Mouse (Mus musculus): ENCODE measurements around the gene Gm20431. TPM values are rescaled to one million over a fixed set of nuclear protein-coding genes. Genes with fewer than 3 reads are reported as not detected.

Gene Gm20431
- total RNA-seq, 1 experiment = 21.9 TPM

GRCm38 (mm10) chr2:167654911-167655600, 6.2 kb downstream of the Gm20431 start:
- Histone ChIP-seq H3K9ac (ENCODE audit: insufficient read depth, low read depth, low read length, poor library complexity, severe bottlenecking) (no peak overlapping the region), H3K4me1 (ENCODE audit: control insufficient read depth in 2 of 2, insufficient read depth in 2 of 2, low read length in 2 of 2, poor library complexity in 1 of 2) (peaks cover 0 to 16% of the 10 kb centered on the region in 2 experiments; a peak in 2 of 4 replicates), H3K9me3 (ENCODE audit: control insufficient read depth, insufficient read depth, low read depth, low read length) (no peaks in the 10 kb centered on the region), H3K36me3 (ENCODE audit: control insufficient read depth, insufficient read depth, low read length, poor library complexity, severe bottlenecking) (peaks cover 35% of the 10 kb centered on the region; the same call in 1 of the 2 replicates), H3K4me3 (ENCODE audit: insufficient read depth in 1 of 2, low read depth in 1 of 2, low read length in 2 of 2, poor library complexity in 1 of 2, severe bottlenecking in 1 of 2) (no peak overlapping the region), H3K27ac (ENCODE audit: insufficient read depth, low read depth, low read length, poor library complexity, severe bottlenecking) (no peak overlapping the region)
- in situ Hi-C loops (cut with MboI; ENCODE audit: low sequenced_read_pairs in 2 of 2, unreplicated experiment in 2 of 2) = no loop called here
- no peak for TF ChIP-seq MAFK (IDR thresholded peaks at IDR 0.05; ENCODE audit: insufficient read depth, low read depth, low read length)
- TF ChIP-seq ZC3H11A (IDR thresholded peaks at IDR 0.05; ENCODE audit: borderline replicate concordance, low read depth, low read length) = no peak
- TF ChIP-seq HCFC1 (IDR thresholded peaks at IDR 0.05; ENCODE audit: borderline replicate concordance, insufficient read depth, low read length) = no peak
- TF ChIP-seq CHD2 (IDR thresholded peaks at IDR 0.05; ENCODE audit: low read depth, low read length) = no peak
- no peak for TF ChIP-seq ZNF384 (IDR thresholded peaks at IDR 0.05; ENCODE audit: low read depth, low read length)
- DNase-seq (ENCODE audit: low read depth, low spot score) = no peak

DNA sequence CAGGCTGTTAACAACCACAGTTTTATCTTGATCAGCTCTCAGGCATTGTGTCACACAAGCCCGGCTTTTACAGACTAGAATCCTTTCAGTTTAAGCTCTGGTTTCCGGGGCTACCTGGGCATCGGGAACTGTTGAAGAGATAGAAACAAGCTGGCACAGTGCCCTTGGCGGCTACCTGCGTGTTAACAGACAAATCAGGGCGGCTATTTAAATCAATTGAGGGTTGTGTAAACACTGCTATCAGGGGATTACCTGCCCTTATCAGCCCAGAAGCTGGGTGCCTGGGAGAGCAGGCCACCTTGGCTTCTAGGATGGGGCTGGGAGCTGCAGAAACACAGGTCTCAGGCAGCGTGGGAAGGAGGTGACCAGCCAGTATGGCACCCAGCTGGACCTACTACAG, 8.6 kb downstream of the Gm20431 start:
- peaks cover 0 to 4% of the 10 kb centered on the region in 2 experiments; a peak in 1 of 4 replicates for H3K4me1 ChIP-seq (ENCODE audit: control insufficient read depth in 2 of 2, insufficient read depth in 2 of 2, low read length in 2 of 2, poor library complexity in 1 of 2)
- TF ChIP-seq ZC3H11A (IDR thresholded peaks at IDR 0.05; ENCODE audit: borderline replicate concordance, low read depth, low read length) = no peak
- no peak for TF ChIP-seq ZNF384 (IDR thresholded peaks at IDR 0.05; ENCODE audit: low read depth, low read length)
- no peak for TF ChIP-seq CHD2 (IDR thresholded peaks at IDR 0.05; ENCODE audit: low read depth, low read length)
- TF ChIP-seq MAFK (IDR thresholded peaks at IDR 0.05; ENCODE audit: insufficient read depth, low read depth, low read length) = no peak
- no peak for TF ChIP-seq HCFC1 (IDR thresholded peaks at IDR 0.05; ENCODE audit: borderline replicate concordance, insufficient read depth, low read length)
- H3K36me3 ChIP-seq (ENCODE audit: control insufficient read depth, insufficient read depth, low read length, poor library complexity, severe bottlenecking) = peaks cover 35% of the 10 kb centered on the region; the same call in 1 of the 2 replicates
- H3K9me3 ChIP-seq (ENCODE audit: control insufficient read depth, insufficient read depth, low read depth, low read length) = no peaks in the 10 kb centered on the region
- no peak for DNase-seq (ENCODE audit: low read depth, low spot score)
- no peak overlapping the region for H3K4me3 ChIP-seq (ENCODE audit: insufficient read depth in 1 of 2, low read depth in 1 of 2, low read length in 2 of 2, poor library complexity in 1 of 2, severe bottlenecking in 1 of 2)
- in situ Hi-C loops (cut with MboI; ENCODE audit: low sequenced_read_pairs in 2 of 2, unreplicated experiment in 2 of 2) = no loop called here
- H3K9ac ChIP-seq (ENCODE audit: insufficient read depth, low read depth, low read length, poor library complexity, severe bottlenecking) = no peak overlapping the region
- no peak overlapping the region for H3K27ac ChIP-seq (ENCODE audit: insufficient read depth, low read depth, low read length, poor library complexity, severe bottlenecking)

- H3K9ac ChIP-seq (ENCODE audit: insufficient read depth, low read depth, low read length, poor library complexity, severe bottlenecking) = no peak overlapping the region
- TF ChIP-seq MAFK (IDR thresholded peaks at IDR 0.05; ENCODE audit: insufficient read depth, low read depth, low read length) (no peak), CHD2 (IDR thresholded peaks at IDR 0.05; ENCODE audit: low read depth, low read length) (no peak), ZC3H11A (IDR thresholded peaks at IDR 0.05; ENCODE audit: borderline replicate concordance, low read depth, low read length) (no peak), HCFC1 (IDR thresholded peaks at IDR 0.05; ENCODE audit: borderline replicate concordance, insufficient read depth, low read length) (no peak), ZNF384 (IDR thresholded peaks at IDR 0.05; ENCODE audit: low read depth, low read length) (no peak)
- no peak overlapping the region for H3K27ac ChIP-seq (ENCODE audit: insufficient read depth, low read depth, low read length, poor library complexity, severe bottlenecking)
- no peaks in the 10 kb centered on the region for H3K4me1 ChIP-seq (ENCODE audit: control insufficient read depth in 2 of 2, insufficient read depth in 2 of 2, low read length in 2 of 2, poor library complexity in 1 of 2)
- H3K36me3 ChIP-seq (ENCODE audit: control insufficient read depth, insufficient read depth, low read length, poor library complexity, severe bottlenecking) = peaks cover 29% of the 10 kb centered on the region; the same call in 1 of the 2 replicates
- in situ Hi-C loops (cut with MboI; ENCODE audit: low sequenced_read_pairs in 2 of 2, unreplicated experiment in 2 of 2) = no loop called here
- H3K9me3 ChIP-seq (ENCODE audit: control insufficient read depth, insufficient read depth, low read depth, low read length) = no peaks in the 10 kb centered on the region
- no peak for DNase-seq (ENCODE audit: low read depth, low spot score)
- H3K4me3 ChIP-seq (ENCODE audit: insufficient read depth in 1 of 2, low read depth in 1 of 2, low read length in 2 of 2, poor library complexity in 1 of 2, severe bottlenecking in 1 of 2) = no peak overlapping the region
These were observed 9.7 kb downstream of the Gm20431 start for GRCm38 (mm10) chr2:167651622-167652021.

- Histone ChIP-seq H3K9me3 (ENCODE audit: control insufficient read depth, insufficient read depth, low read depth, low read length) (no peaks in the 10 kb centered on the region), H3K36me3 (ENCODE audit: control insufficient read depth, insufficient read depth, low read length, poor library complexity, severe bottlenecking) (peaks cover 37% of the 10 kb centered on the region; the same call in 1 of the 2 replicates)
These were observed 11.8 kb downstream of the Gm20431 start for GRCm38 (mm10) chr2:167649290-167650032.

More at GRCm38 (mm10) chr2:167649290-167650032, 11.8 kb downstream of the Gm20431 start:
- DNase-seq (ENCODE audit: low read depth, low spot score) = no peak
- Histone ChIP-seq H3K9ac (ENCODE audit: insufficient read depth, low read depth, low read length, poor library complexity, severe bottlenecking) (no peak overlapping the region), H3K4me3 (ENCODE audit: insufficient read depth in 1 of 2, low read depth in 1 of 2, low read length in 2 of 2, poor library complexity in 1 of 2, severe bottlenecking in 1 of 2) (no peak overlapping the region), H3K27ac (ENCODE audit: insufficient read depth, low read depth, low read length, poor library complexity, severe bottlenecking) (no peak overlapping the region), H3K4me1 (ENCODE audit: control insufficient read depth in 2 of 2, insufficient read depth in 2 of 2, low read length in 2 of 2, poor library complexity in 1 of 2) (no peaks in the 10 kb centered on the region)
- in situ Hi-C loops (cut with MboI; ENCODE audit: low sequenced_read_pairs in 2 of 2, unreplicated experiment in 2 of 2) = no loop called here
- TF ChIP-seq HCFC1 (IDR thresholded peaks at IDR 0.05; ENCODE audit: borderline replicate concordance, insufficient read depth, low read length) = no peak
- no peak for TF ChIP-seq MAFK (IDR thresholded peaks at IDR 0.05; ENCODE audit: insufficient read depth, low read depth, low read length)

Measured in ES-E14 (cell line).